Mouse (Mus musculus): ENCODE measurements around the gene B3gnt8.

- TF ChIP-seq EP300 (IDR thresholded peaks at IDR 0.05; ENCODE audit: low read depth) (no peak), CTCF (IDR thresholded peaks at IDR 0.05; ENCODE audit: low read depth) (no peak)
Measured at GRCm38 (mm10) chr7:25601346-25601745, 25.1 kb upstream of the B3gnt8 start.

All from heart, postnatal 0 days (tissue).